In genomic region chr1:191718522-191719281, GRCm38 (mm10) we compare ENCODE assay signal across 8 mouse cellular contexts. TPM values are rescaled to one million over a fixed set of nuclear protein-coding genes. Genes with fewer than 3 reads are reported as not detected.
DNase-seq lines count a peak whose midpoint lies in the region; ATAC-seq and TF ChIP-seq lines count a peak whose summit lies in the region.

No protein-coding gene starts in this region.

- ATAC-seq in heart, embryonic 13.5 days (ENCODE audit: extremely low read depth, insufficient number of reproducible peaks, low FRiP score, low TSS enrichment), result peak; percentile 55; the same call in 1 of the 2 replicates
- ATAC-seq in kidney, postnatal 0 days (replicated peaks; ENCODE audit: low FRiP score, low read depth), result peak; percentile 58
- ATAC-seq in liver, postnatal 0 days, result peak; percentile 30
- ATAC-seq in neural tube, embryonic 14.5 days (ENCODE audit: low read depth), result peak; percentile 66

- peak; percentile 40 for DNase-seq in CD4-positive helper T cell, adult 2 months (ENCODE audit: low read depth, low spot score)
- DNase-seq in adrenal gland, adult (ENCODE audit: inconsistent age in 2 of 2, low spot score in 1 of 2), result peak; percentile 64 to 88
- DNase-seq in embryo, embryonic 9.5 days (ENCODE audit: extremely low spot score), result peak; percentile 73
- DNase-seq in kidney, postnatal 0 days (ENCODE audit: low spot score), result peak; percentile 74
- peak; percentile 57 for DNase-seq in liver, postnatal 0 days
- peak; percentile 55 for DNase-seq in thymus, postnatal 25 days

- peaks cover 21% of the 10 kb centered on the region for H3K36me3 ChIP-seq in heart, embryonic 13.5 days
- H3K36me3 ChIP-seq in kidney, postnatal 0 days (ENCODE audit: insufficient read depth, low read length), result peaks cover 3% of the 10 kb centered on the region; the same call in 1 of the 2 replicates
- H3K36me3 ChIP-seq in liver, postnatal 0 days (replicated peaks; ENCODE audit: insufficient read depth, low read length), result peaks cover 14% of the 10 kb centered on the region
- H3K36me3 ChIP-seq in neural tube, embryonic 14.5 days (ENCODE audit: control insufficient read depth, insufficient read depth, low read length), result peaks cover 4% of the 10 kb centered on the region; the same call in 1 of the 2 replicates

- peaks cover 35% of the 10 kb centered on the region for H3K4me1 ChIP-seq in heart, embryonic 13.5 days
- H3K4me1 ChIP-seq in kidney, postnatal 0 days (replicated peaks; ENCODE audit: insufficient read depth, low read length), result 0 out of 2 replicates have a peak, but pooled peaks cover 3% of the 10 kb centered on the region
- H3K4me1 ChIP-seq in liver, postnatal 0 days (ENCODE audit: insufficient read depth), result peaks cover 9% of the 10 kb centered on the region
- H3K4me1 ChIP-seq in neural tube, embryonic 14.5 days (ENCODE audit: control insufficient read depth, insufficient read depth, low read length), result peaks cover 13% of the 10 kb centered on the region; the same call in 1 of the 2 replicates

- H3K27me3 ChIP-seq in heart, embryonic 13.5 days (replicated peaks), result no peaks in the 10 kb centered on the region
- no peaks in the 10 kb centered on the region for H3K27me3 ChIP-seq in kidney, postnatal 0 days (ENCODE audit: insufficient read depth, low read length)
- peaks cover 3% of the 10 kb centered on the region; the same call in 1 of the 2 replicates for H3K27me3 ChIP-seq in liver, postnatal 0 days (ENCODE audit: insufficient read depth, low read length)
- no peaks in the 10 kb centered on the region for H3K27me3 ChIP-seq in neural tube, embryonic 14.5 days (ENCODE audit: control insufficient read depth, insufficient read depth, low read length)

- no peaks in the 10 kb centered on the region for H3K9me3 ChIP-seq in heart, embryonic 13.5 days
- no peaks in the 10 kb centered on the region for H3K9me3 ChIP-seq in kidney, postnatal 0 days (replicated peaks; ENCODE audit: low read length)
- H3K9me3 ChIP-seq in liver, postnatal 0 days (ENCODE audit: low read length), result no peaks in the 10 kb centered on the region
- H3K9me3 ChIP-seq in neural tube, embryonic 14.5 days (ENCODE audit: control insufficient read depth, low read length), result no peaks in the 10 kb centered on the region

- peak overlapping the region; percentile 93 for H3K4me3 ChIP-seq in heart, embryonic 13.5 days
- H3K4me3 ChIP-seq in kidney, postnatal 0 days (replicated peaks; ENCODE audit: low read depth, low read length), result peak overlapping the region; percentile 95
- peak overlapping the region; percentile 75 for H3K4me3 ChIP-seq in liver, postnatal 0 days (ENCODE audit: low read depth, low read length)
- H3K4me3 ChIP-seq in neural tube, embryonic 14.5 days (ENCODE audit: low read depth, low read length), result peak overlapping the region; percentile 98

- TF ChIP-seq EP300 in liver, postnatal 0 days (IDR thresholded peaks at IDR 0.05; ENCODE audit: low read depth), result no peak

- under 1% methylated on average over 73 of the region's 84 CpGs for WGBS in heart, embryonic 13.5 days
- WGBS in kidney, postnatal 0 days, result 3% methylated on average over 74 of the region's 84 CpGs
- under 1% methylated on average over 58 of the region's 84 CpGs for WGBS in liver, postnatal 0 days (ENCODE audit: insufficient replicate concordance)
- WGBS in neural tube, embryonic 14.5 days, result under 1% methylated on average over 60 of the region's 84 CpGs

- no peak for TF ChIP-seq CTCF in kidney, postnatal 0 days (IDR thresholded peaks at IDR 0.05; ENCODE audit: low read depth)
- no peak for TF ChIP-seq CTCF in liver, postnatal 0 days (IDR thresholded peaks at IDR 0.05; ENCODE audit: low read depth)

- H3K4me2 ChIP-seq in heart, embryonic 13.5 days, result peak overlapping the region; percentile 76
- peak overlapping the region; percentile 97 for H3K4me2 ChIP-seq in kidney, postnatal 0 days (ENCODE audit: low read length)
- H3K4me2 ChIP-seq in liver, postnatal 0 days (ENCODE audit: low read depth, low read length), result peak overlapping the region; percentile 68
- H3K4me2 ChIP-seq in neural tube, embryonic 14.5 days (ENCODE audit: low read depth, low read length), result peak overlapping the region; percentile 76

- peak overlapping the region; percentile 96 for H3K27ac ChIP-seq in heart, embryonic 13.5 days (replicated peaks)
- peak overlapping the region; percentile 96 for H3K27ac ChIP-seq in kidney, postnatal 0 days
- H3K27ac ChIP-seq in liver, postnatal 0 days (ENCODE audit: low read depth), result peak overlapping the region; percentile 96
- H3K27ac ChIP-seq in neural tube, embryonic 14.5 days (ENCODE audit: low read depth, low read length), result peak overlapping the region; percentile 92

- H3K9ac ChIP-seq in heart, embryonic 13.5 days, result peak overlapping the region; percentile 98
- H3K9ac ChIP-seq in kidney, postnatal 0 days (ENCODE audit: low read depth, low read length), result peak overlapping the region; percentile 83
- H3K9ac ChIP-seq in liver, postnatal 0 days (replicated peaks), result peak overlapping the region; percentile 89
- peak overlapping the region; percentile 98 for H3K9ac ChIP-seq in neural tube, embryonic 14.5 days (replicated peaks; ENCODE audit: low read depth, low read length)

RNA-seq across cellular contexts. Expression of gene Lpgat1, which starts 1.1 kb away (rescaled TPM):
- 15.4 and 21.3 TPM in 2 replicates for polyA plus RNA-seq in heart, embryonic 13.5 days (2015; fragmentation: Nextera tagmentation; extraction: Ambion mirVana)
- polyA plus RNA-seq in kidney, postnatal 0 days (2015; fragmentation: Nextera tagmentation; extraction: Ambion mirVana), result 36.5 and 37.1 TPM in 2 replicates
- 95.0 and 102 TPM in 2 replicates for polyA plus RNA-seq in liver, postnatal 0 days (2015; fragmentation: Nextera tagmentation; extraction: Ambion mirVana)
- 44.3 and 50.4 TPM in 2 replicates for polyA plus RNA-seq in neural tube, embryonic 14.5 days (2014; fragmentation: Nextera tagmentation; extraction: Ambion mirVana)

Comparison
In these comparisons a context has a peak if more than half of its experiments do, and no peak if none do; other contexts are left out.
1. Peak in every context shown above with its lines: DNase-seq, ATAC-seq, H3K4me3 ChIP-seq and H3K27ac ChIP-seq.